Mouse (Mus musculus) liver, postnatal 0 days (tissue): ENCODE data around the gene Cux1. TPM values are rescaled to one million over a fixed set of nuclear protein-coding genes. Genes with fewer than 3 reads are reported as not detected.

Experiments
- ATAC-seq: fragments of 200-750 bp; cut with Nextera tagmentation; 2 replicates; pipeline ENCODE4 v1.8.0; 2017; ENCODE audit warnings: mild to moderate bottlenecking, moderate library complexity
- DNase-seq: peaks from one replicate; pipeline ENCODE4 v3.0.0-alpha.2; 2016
- H3K27ac ChIP-seq: fragments of 300-500 bp; sonication (generic); 2 replicates; pipeline ENCODE4 v1.5.1; 2014; ENCODE audit warnings: antibody characterized with exemption, moderate library complexity, mild to moderate bottlenecking, low read depth
- H3K27me3 ChIP-seq: fragments of 300-500 bp; sonication (generic); 2 replicates; pipeline ENCODE4 v1.6.1; 2014; ENCODE audit warnings: low read length, control low read depth, mixed read lengths; ENCODE audit not compliant: insufficient read depth
- H3K36me3 ChIP-seq: fragments of 300-500 bp; sonication (generic); replicated peaks from 2 replicates; pipeline ENCODE4 v1.6.1; 2014; ENCODE audit warnings: mild to moderate bottlenecking, control low read depth, low read length, moderate library complexity, mixed read lengths; ENCODE audit not compliant: insufficient read depth
- H3K4me1 ChIP-seq: fragments of 300-500 bp; sonication (generic); 2 replicates; pipeline ENCODE4 v1.6.1; 2014; ENCODE audit warnings: antibody characterized with exemption, mild to moderate bottlenecking, control low read depth; ENCODE audit not compliant: insufficient read depth
- H3K4me2 ChIP-seq: fragments of 300-500 bp; sonication (generic); 2 replicates; pipeline ENCODE4 v1.6.1; 2014; ENCODE audit warnings: low read depth, mild to moderate bottlenecking, low read length, moderate library complexity, mixed read lengths
- H3K4me3 ChIP-seq: fragments of 300-500 bp; sonication (generic); 2 replicates; pipeline ENCODE4 v1.5.1; 2014; ENCODE audit warnings: low read depth, low read length
- H3K9ac ChIP-seq: fragments of 300-500 bp; sonication (generic); replicated peaks from 2 replicates; pipeline ENCODE4 v1.6.1; 2014; ENCODE audit warnings: mild to moderate bottlenecking, moderate library complexity
- H3K9me3 ChIP-seq: fragments of 300-500 bp; sonication (generic); 2 replicates; pipeline ENCODE4 v1.6.1; 2016; ENCODE audit warnings: mild to moderate bottlenecking, control low read depth, low read length, mixed read lengths
- CTCF ChIP-seq: sonication (generic); IDR thresholded peaks from 2 replicates; pipeline ENCODE4 v1.5.1; 2016; ENCODE audit warnings: antibody characterized with exemption, low read depth
- EP300 ChIP-seq: IDR thresholded peaks from 2 replicates; pipeline ENCODE4 v1.6.1; 2016; ENCODE audit warnings: antibody characterized with exemption, low read depth, mild to moderate bottlenecking
- WGBS: fragments of 180-500 bp; shearing (Covaris S2); extraction: QIAGEN DNeasy Blood & Tissue Kit; methylation state at CpG from one replicate; pipeline ENCODE4 v1.1.7; 2014; ENCODE audit not compliant: insufficient replicate concordance; 5-methylcytosine and 5-hydroxymethylcytosine counted together
- polyA plus RNA-seq: library from polyadenylated mRNA; unstranded; fragments of >200 nt; fragmentation: Nextera tagmentation; extraction: Ambion mirVana; gene quantifications from 2 replicates; pipeline ENCODE4 v1.2.1, GENCODE M21; 2015

Cux1 gene
- polyA plus RNA-seq, 1 experiment from 2014 or later: 10.7 TPM

- Histone ChIP-seq H3K9ac (no peak overlapping the region), H3K4me1 (no peaks in the 10 kb centered on the region), H3K36me3 (peaks cover 28% of the 10 kb centered on the region), H3K27me3 (no peaks in the 10 kb centered on the region), H3K4me2 (no peak overlapping the region), H3K9me3 (no peaks in the 10 kb centered on the region), H3K4me3 (no peak overlapping the region), H3K27ac (no peak overlapping the region)
- 81% methylated on average over 3 of the region's 3 CpGs for WGBS
- DNase-seq (no peak), ATAC-seq (no peak)
- TF ChIP-seq EP300: no peak
- no peak for TF ChIP-seq CTCF
Measured at GRCm38 (mm10) chr5:136372276-136372675, 195.0 kb downstream of the Cux1 start.

- Histone ChIP-seq H3K9ac (no peak overlapping the region), H3K4me3 (no peak overlapping the region), H3K27ac (no peak overlapping the region), H3K4me1 (no peaks in the 10 kb centered on the region), H3K4me2 (no peak overlapping the region), H3K9me3 (no peaks in the 10 kb centered on the region), H3K27me3 (no peaks in the 10 kb centered on the region), H3K36me3 (peaks cover 21% of the 10 kb centered on the region)
- WGBS: 81% methylated on average over 7 of the region's 7 CpGs
- no peak for ATAC-seq
- no peak for TF ChIP-seq EP300
- no peak for TF ChIP-seq CTCF
- DNase-seq: no peak
Measured at GRCm38 (mm10) chr5:136363421-136363820, 203.9 kb downstream of the Cux1 start.

GRCm38 (mm10) chr5:136362473-136363230, 204.6 kb downstream of the Cux1 start:
- no peak for TF ChIP-seq CTCF
- H3K27me3 ChIP-seq: no peaks in the 10 kb centered on the region
- 74% methylated on average over 6 of the region's 6 CpGs for WGBS
- H3K9ac ChIP-seq: no peak overlapping the region
- H3K4me3 ChIP-seq: no peak overlapping the region
- no peak for DNase-seq
- no peaks in the 10 kb centered on the region for H3K9me3 ChIP-seq
- no peak overlapping the region for H3K27ac ChIP-seq
- no peaks in the 10 kb centered on the region for H3K4me1 ChIP-seq
- no peak overlapping the region for H3K4me2 ChIP-seq
- peaks cover 18% of the 10 kb centered on the region for H3K36me3 ChIP-seq
- no peak for ATAC-seq

GRCm38 (mm10) chr5:136362021-136362420, 205.3 kb downstream of the Cux1 start:
- Histone ChIP-seq H3K4me1 (no peaks in the 10 kb centered on the region), H3K4me2 (no peak overlapping the region), H3K4me3 (no peak overlapping the region), H3K27me3 (no peaks in the 10 kb centered on the region), H3K9me3 (no peaks in the 10 kb centered on the region), H3K27ac (no peak overlapping the region), H3K36me3 (peaks cover 21% of the 10 kb centered on the region; the same call in 1 of the 2 replicates), H3K9ac (no peak overlapping the region)
- 81% methylated on average over 5 of the region's 5 CpGs for WGBS
- DNase-seq (no peak), ATAC-seq (no peak)
- TF ChIP-seq EP300 (no peak), CTCF (no peak)

- Histone ChIP-seq H3K36me3 (peaks cover 25% of the 10 kb centered on the region; the same call in 1 of the 2 replicates), H3K9me3 (no peaks in the 10 kb centered on the region), H3K27me3 (no peaks in the 10 kb centered on the region), H3K4me3 (no peak overlapping the region), H3K9ac (no peak overlapping the region), H3K4me1 (no peaks in the 10 kb centered on the region), H3K4me2 (no peak overlapping the region), H3K27ac (no peak overlapping the region)
- 83% methylated on average over 2 of the region's 2 CpGs for WGBS
- no peak for DNase-seq
- ATAC-seq: no peak
- TF ChIP-seq CTCF (no peak), EP300 (no peak)
Measured at GRCm38 (mm10) chr5:136357227-136357626, 210.1 kb downstream of the Cux1 start.

GRCm38 (mm10) chr5:136355583-136356126, 211.6 kb downstream of the Cux1 start:
- H3K9ac ChIP-seq: no peak overlapping the region
- H3K4me3 ChIP-seq: no peak overlapping the region
- ATAC-seq (no peak), DNase-seq (no peak)
- no peaks in the 10 kb centered on the region for H3K27me3 ChIP-seq
- no peak for TF ChIP-seq EP300
- TF ChIP-seq CTCF: no peak
- H3K27ac ChIP-seq: no peak overlapping the region
- peaks cover 19% of the 10 kb centered on the region for H3K36me3 ChIP-seq
- H3K4me2 ChIP-seq: no peak overlapping the region
- no peaks in the 10 kb centered on the region for H3K9me3 ChIP-seq
- H3K4me1 ChIP-seq: no peaks in the 10 kb centered on the region
- WGBS: 85% methylated on average over 3 of the region's 3 CpGs
